Mouse (Mus musculus) spleen, adult 2 months (tissue): ENCODE measurements around the gene Ercc1.

Experiments
- CTCF ChIP-seq: fragments of 200-500 bp; IDR thresholded peaks from 2 replicates; pipeline ENCODE4 v1.5.1; 2011; ENCODE audit warnings: mild to moderate bottlenecking, inconsistent platforms; ENCODE audit not compliant: insufficient read depth, insufficient read length, insufficient replicate concordance; ENCODE audit errors: extremely low read depth
- POLR2A ChIP-seq: fragments of 200-500 bp; IDR thresholded peaks from 2 replicates; pipeline ENCODE4 v1.6.1; 2011; ENCODE audit warnings: low read depth, low read length, inconsistent platforms

DNA sequence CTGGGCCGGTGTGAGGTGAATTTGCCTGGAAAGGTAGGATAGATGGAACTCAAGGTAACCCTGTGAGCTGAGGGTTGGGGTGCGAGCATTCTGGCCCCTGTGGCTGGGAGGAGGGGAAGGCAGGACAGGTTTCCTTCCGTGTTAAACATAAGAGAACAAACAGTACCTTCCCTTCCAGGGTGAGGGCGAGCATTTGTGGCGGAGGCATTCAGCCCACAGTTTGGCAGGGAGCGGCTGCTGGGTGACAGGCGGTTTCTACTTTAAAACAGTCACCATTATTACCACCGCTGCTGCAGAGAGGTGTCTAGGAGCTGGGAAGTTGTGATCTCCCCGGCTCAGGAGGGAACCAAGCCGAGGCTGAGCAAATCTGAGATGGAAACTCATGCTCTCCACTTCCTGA lies 7.5 kb upstream of the Ercc1 start:
- TF ChIP-seq POLR2A: no peak
- TF ChIP-seq CTCF: no peak
